Mouse (Mus musculus): Measurements from ENCODE around the gene Ergic1.

The Ergic1 gene

DNA sequence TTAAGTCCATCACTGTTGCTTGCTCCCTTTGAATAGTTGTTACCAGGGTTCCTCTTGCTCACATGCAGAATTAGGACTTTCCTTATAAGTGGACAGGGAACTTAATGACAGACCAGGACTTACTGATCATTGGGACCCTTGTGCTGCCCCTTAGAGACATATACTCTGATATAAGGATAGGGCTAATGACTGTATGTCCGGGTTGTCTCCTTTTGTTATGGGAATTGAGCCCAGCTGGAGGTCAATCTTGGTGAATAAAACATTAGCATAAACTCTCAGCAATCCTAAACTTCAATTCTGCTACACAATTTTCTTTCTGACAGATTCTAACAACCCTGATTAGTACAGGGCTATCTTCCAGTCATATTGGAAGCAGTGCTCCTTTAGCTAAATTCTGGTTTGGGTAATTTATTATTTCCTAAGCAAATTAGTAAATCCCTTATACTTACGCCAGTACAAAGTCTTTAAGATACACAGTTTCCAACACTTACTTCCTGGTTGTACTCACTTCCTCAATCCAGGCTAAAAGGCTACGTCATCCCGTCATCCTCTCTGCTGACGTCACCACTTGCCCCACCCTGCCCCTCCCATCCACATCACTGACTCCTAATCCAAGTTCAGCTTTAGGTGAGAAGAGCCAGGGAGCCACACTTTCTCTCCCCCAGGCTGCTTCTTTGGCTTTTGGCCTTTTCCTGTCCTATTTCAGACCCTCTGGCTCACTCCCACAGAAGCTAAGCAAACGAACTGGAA lies 23.4 kb upstream of the Ergic1 start:
- peak; percentile 33 to 52 for DNase-seq

DNA sequence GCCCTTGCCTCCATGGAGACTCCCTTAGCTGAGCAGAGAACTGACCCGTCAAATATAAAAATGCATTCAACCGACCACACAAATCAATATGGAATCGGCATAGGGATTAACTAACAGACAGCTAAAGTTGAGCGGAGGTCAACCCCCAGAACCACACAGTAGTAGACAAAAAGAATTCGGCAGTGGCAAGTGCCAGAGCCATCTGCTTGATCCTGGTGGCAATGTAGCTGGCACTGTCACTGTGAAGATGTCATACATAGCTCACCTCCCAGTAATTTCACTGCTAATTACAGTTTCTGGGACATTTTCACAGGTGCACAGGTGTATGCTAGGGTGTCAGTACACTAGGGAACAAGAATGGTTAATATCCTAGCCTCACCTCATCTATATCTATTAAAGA lies 21.2 kb upstream of the Ergic1 start:
- DNase-seq, result no peak

- DNase-seq, result no peak
Measured at GRCm38 (mm10) chr17:26544319-26544963, 16.8 kb upstream of the Ergic1 start.

DNA sequence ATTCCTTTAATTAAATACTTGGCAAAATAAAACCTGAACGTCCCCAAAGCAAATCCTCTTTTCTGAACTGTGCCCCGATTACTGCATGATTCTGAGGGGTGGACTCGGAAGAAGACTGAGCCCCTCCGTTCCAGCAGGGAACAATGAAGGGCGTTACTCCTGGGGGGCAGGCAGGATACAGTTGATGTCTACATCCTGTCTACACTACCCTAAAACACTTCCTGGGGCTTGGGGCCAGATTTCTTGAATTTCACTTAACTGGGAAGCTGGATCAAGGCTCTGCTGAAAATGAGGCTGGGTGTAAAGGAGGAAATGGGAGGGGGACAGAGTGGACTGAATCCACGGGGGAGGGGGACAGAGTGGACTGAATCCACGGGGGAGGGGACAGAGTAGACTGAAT lies 13.5 kb upstream of the Ergic1 start:
- DNase-seq, result peak; percentile 61 to 73

DNA sequence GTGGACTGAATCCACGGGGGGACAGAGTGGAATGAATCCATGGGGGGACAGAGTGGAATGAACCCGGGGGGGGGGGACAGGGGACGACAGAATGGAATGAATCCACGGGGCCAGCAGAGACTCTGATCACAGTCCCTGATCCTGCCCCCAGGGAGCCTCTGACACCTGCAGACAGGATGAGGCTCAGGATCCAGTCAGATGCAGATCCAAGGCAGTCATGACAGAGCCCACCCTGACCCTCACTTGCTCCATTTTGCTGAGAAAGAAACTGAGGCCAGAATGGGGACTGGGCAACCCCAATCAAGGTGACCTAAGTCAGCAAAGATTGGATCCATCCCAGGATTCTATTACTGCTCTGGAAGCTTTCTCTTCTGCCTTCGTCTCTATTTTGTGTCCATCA lies 12.7 kb upstream of the Ergic1 start:
- DNase-seq, result no peak

DNA sequence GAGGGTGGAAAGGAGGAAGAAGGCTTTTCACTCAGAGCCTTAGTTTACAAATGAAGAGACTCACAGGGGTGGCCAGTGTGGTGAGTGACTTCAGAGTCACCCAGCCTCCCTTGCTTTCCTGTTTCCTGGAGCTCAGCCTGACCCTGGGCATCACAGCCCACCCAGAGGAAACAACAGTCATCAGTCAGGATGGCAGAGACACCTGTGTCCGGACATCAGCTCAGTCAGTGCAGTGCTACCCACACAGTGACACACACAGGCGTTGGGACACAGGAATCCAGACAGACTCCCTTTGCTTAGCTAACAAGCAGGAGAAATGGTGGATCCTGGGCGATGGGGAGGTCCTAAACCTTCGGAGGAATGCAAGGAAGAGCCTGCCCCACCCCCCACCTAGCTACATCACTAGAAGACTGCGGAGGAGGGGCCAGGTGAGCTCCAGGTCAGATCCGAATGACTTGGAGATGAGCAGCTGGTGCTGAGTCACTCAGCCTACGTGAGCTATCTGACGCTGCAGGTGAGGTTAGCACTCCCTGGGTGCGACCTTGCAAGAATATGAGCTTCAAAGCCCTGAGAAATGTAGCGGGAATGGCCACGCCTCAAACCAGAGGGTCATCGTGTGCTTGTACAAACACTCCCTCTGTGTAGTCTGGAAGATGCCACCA lies 12.0 kb upstream of the Ergic1 start:
- peak in 1 of 2 experiments; percentile 46 for DNase-seq

DNA sequence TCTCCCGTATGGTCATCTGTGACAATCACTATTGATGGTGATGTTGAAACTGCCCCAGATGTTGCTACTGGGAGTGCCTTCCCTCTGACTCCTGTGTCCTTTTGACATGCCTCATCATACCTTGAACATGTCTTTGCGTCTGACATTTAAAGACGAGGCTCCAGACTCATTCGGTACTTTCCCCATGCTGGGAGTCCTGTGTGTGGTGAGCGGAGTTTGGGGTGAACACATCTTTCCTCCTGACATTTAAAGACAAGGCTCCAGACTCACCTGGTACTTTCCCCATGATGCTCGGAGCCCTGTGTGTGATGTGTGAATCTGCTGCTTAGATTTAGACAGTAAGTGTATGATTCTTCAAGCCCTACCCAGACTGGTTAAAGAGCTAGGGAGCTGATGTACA lies 10.2 kb upstream of the Ergic1 start:
- DNase-seq, result no peak

GRCm38 (mm10) chr17:26553033-26553432 lies 8.3 kb upstream of the Ergic1 start:
- DNase-seq, result no peak

- DNase-seq, result no peak
Measured at GRCm38 (mm10) chr17:26560526-26561289, 581 bp upstream of the Ergic1 start.

DNA sequence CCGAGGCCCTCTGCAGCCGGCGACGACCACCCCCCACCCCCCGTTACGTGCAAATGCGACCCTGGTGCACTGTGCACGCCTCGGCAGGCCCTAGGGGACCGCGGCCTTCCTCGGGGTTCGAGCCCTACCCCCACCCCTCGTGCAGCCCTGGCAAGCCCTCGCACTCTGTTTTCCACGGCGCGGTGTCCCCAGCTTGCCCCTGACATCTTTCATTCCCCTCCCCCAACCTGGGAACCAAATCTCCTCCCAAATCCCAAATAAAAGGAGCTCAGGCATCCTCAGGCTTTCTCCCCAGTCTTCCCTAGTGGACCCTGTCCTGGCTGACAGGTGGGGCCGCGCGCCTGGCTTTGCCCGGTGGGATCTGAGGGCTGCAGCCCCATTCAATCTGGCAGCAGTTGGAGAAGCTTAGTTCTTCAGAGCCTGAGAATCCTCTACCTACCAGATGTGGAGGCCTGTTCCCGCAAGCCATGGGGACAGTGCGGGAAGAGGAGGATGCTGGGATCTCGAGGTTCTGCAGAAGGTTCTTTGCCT lies 427 bp downstream of the Ergic1 start, which contains the start of gene Dusp1:
TSS of gene Dusp1 (minus strand) at position 478 of the 531 bp plus-strand sequence.
- DNase-seq, result no peak

DNA sequence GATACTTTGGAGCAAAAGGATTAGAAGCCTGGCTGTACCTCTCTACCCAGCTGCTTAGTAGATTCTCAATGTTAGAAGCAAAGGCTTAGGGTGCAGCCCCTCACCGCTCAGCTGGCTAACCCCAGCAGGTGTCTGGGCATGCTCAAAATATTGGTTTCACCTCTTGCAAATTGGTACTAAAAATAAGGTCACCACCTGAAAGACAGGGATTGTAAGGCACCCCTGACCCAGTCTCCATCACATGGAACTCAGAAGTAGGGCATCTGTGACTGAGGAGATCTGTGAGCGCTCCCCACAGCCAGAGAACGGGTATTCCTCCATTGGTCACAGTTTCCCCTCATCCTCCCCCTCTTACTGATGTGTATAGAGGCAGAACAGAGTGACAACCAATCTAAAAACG lies 1.0 kb downstream of the Ergic1 start:
- DNase-seq, result no peak

- DNase-seq, result no peak
Measured at GRCm38 (mm10) chr17:26563476-26563875, 2.2 kb downstream of the Ergic1 start.

DNA sequence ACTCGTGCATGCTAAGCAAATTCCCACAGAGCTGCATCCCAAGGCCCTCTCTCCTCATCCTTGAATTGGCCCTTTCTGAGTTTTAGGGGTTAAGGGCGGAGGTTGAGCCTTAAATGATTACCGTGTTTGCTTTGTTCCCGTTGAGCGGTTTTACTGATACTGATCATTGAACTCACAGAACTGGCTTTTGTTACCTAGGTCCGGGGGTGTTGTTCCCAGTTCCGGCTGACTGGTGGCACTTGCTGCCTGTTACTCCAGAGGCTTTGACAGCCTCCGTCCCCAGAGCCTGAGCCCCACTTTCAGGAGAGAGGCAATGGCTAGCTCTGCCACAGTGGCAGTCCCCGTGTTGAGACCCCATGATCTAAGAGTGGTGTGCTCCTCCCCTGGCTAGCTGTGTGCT lies 3.1 kb downstream of the Ergic1 start:
- DNase-seq, result no peak

DNA sequence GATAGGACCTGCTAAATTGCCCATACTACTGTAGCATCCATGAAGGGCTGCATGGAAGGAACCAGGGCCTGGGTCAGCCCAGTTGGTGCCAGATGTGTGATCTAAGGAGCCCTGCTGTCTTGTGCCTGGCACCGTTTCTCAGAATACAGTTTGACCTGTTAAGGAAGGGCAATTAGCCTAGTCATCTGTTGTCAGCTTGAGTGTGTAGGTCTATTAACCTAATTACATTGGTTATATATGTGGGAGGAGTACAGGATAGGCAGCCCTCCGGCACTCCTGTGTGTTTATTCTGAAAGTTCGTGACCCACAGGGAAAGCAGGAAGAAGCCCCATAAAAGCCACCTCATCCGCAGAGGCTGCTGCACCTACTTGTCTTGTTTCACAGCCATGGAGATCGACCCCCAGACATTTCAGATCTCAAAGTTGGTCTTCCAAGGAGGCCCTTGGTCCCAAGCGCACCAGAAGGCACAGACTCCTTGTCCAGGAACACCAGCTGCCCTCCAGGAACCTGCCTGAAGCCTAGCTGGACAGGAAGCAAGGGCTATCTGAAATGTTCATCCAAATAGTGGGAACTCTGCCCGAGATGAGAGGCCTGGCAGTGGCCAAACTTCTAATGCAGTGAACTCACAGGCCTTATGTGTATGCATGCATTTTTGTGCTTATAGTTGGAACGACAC lies 6.0 kb downstream of the Ergic1 start:
- no peak for DNase-seq

DNA sequence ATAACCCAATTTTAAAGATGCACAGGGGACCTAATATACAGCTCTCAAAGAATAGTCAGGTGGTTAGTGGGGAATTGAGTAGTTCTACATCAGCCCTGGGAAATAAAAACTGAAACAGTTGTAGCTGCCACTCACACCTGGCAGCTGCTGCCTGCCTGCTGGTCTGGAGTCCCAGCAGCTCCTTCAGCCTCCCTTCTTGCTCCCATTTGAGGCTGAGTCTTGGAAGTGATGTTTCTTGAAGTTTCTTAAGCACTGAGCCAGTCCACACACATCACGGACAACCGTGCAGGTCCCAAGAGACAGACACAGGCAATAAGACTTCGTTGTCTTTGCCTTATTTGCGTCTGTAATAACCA lies 6.5 kb downstream of the Ergic1 start:
- DNase-seq, result no peak

- no peak for DNase-seq
Measured at GRCm38 (mm10) chr17:26569594-26570350, 8.5 kb downstream of the Ergic1 start.

GRCm38 (mm10) chr17:26570651-26571118 lies 9.4 kb downstream of the Ergic1 start:
- DNase-seq, result no peak

DNA sequence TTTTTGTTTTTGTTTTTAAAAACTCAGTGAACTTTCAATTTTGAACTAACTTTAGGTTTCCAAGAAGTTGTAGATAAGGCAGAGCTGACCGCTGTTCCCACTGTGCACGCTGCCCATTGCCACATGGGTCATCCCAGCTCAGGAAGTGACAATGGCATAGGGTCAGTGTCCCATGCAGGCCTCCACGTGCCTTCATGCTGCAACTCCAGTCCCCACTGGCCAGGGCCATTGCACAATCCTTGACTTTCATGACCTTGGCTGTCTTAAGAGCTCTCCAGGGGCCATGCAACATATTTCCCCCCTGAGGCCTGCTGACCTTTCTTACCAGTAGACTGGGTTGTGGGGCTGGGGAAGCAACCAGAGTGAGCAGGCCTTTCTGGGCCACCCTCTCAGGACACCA lies 10.1 kb downstream of the Ergic1 start:
- DNase-seq, result no peak

DNA sequence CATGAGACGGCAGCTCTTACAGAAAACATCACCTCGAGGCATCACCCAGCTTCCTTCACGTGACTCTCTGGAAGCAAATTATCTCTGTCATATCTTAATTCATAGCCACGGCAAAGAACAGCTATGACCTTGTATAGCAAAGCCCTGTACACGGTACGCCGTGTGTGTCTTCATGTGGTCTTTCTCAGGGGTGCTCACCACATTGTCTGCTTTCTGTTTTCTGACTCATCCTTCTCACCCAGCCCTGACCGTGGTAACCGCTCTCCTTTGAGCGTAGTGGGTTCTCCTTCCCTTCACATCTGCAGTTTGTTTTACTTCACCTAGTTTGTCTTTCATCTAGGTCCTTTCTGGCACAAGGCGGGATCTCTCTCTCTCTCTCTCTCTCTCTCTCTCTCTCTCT lies 11.0 kb downstream of the Ergic1 start:
- DNase-seq, result no peak

- DNase-seq, result no peak
Measured at GRCm38 (mm10) chr17:26574118-26574517, 12.8 kb downstream of the Ergic1 start.

DNA sequence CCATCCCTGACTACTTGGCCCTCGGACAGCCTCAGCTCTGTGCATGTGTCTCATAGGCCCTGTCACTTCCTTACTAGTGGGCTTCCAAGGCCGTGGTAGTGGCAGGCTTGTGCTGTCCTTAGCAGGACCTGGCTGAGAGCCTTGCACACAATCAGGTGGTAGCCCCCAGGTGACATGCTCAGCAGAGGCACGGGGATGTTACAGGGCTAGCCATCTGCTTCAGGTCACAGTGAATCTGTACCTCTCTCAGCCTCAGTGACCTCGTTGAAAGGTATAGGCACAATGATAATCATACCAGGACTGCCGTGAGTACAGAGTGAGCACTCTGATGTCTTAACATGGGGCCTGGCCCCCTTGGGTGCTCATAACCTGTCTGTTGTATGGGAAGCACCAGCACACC lies 13.4 kb downstream of the Ergic1 start:
- no peak for DNase-seq
